Comparison of ENCODE assay signal across 16 mouse cellular contexts in the genomic region with DNA sequence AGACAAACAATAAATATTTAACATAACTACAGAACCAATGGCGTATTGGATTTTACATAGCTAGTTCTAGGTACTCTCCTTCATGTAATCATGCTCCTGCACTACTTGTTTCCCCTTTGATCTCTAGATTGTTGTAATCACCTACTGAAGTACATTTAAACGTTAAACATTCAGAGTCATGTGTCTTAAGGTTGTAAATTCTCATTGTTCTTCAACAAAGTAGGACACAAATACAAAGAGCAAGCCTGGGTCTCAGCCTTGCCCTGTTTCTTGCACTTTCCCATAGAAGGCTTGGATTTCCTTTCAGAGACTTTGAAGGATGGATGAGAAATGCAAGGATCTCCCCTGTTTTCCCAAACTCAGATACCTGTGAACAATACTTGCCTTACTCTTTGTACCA.
"Had no signal": no experiment of that assay in that cellular context is flagged by ENCODE, and none has a peak within 500 bp of the region (broad histone marks: within the 10 kb centered on the region; RNA-seq: fewer than 3 reads in every experiment).

No protein-coding gene starts in this region.

- H3K36me3 ChIP-seq: midbrain, embryonic 10.5 days; midbrain, embryonic 12.5 days; neural tube, embryonic 13.5 days; neural tube, embryonic 15.5 days had no signal

- H3K9me3 ChIP-seq: midbrain, embryonic 10.5 days; midbrain, embryonic 12.5 days; neural tube, embryonic 13.5 days; neural tube, embryonic 15.5 days had no signal

- H3K4me3 ChIP-seq: midbrain, embryonic 10.5 days; midbrain, embryonic 12.5 days; myocyte; neural tube, embryonic 13.5 days; neural tube, embryonic 15.5 days had no signal

- H3K27ac ChIP-seq: midbrain, embryonic 10.5 days; midbrain, embryonic 12.5 days; neural tube, embryonic 13.5 days; neural tube, embryonic 15.5 days had no signal

- ATAC-seq: midbrain, embryonic 16.5 days had no signal

- H3K4me2 ChIP-seq: lung, embryonic 14.5 days; midbrain, embryonic 12.5 days; neural tube, embryonic 13.5 days; neural tube, embryonic 15.5 days had no signal

- H3K27me3 ChIP-seq: midbrain, embryonic 12.5 days; neural tube, embryonic 13.5 days; neural tube, embryonic 15.5 days had no signal

- DNase-seq: lung, adult 18-20 months; lung, embryonic 14.5 days; lung, postnatal 10 days; lung, postnatal 4 days; midbrain, embryonic 14.5 days; retina, postnatal 1 day; right cerebral cortex, adult 18-20 months; thymus, adult 18-20 months; thymus, postnatal 14 days; thymus, postnatal 36 days had no signal

- H3K9ac ChIP-seq: lung, embryonic 14.5 days; midbrain, embryonic 12.5 days; neural tube, embryonic 13.5 days; neural tube, embryonic 15.5 days had no signal

- H3K4me1 ChIP-seq: midbrain, embryonic 10.5 days; midbrain, embryonic 12.5 days had no signal
